Mouse (Mus musculus) liver, adult (tissue): Measurements from ENCODE around the gene Sema3e.

Source experiments
- GATA4 ChIP-seq: IDR thresholded peaks from 2 replicates; pipeline ENCODE4 v1.6.1; 2014; ENCODE audit warnings: mild to moderate bottlenecking, low read length; ENCODE audit not compliant: insufficient replicate concordance

The Sema3e gene

GRCm38 (mm10) chr5:14135929-14136328, 110.9 kb downstream of the Sema3e start:
- no peak for TF ChIP-seq GATA4

GRCm38 (mm10) chr5:14138725-14139124, 113.6 kb downstream of the Sema3e start:
- no peak for TF ChIP-seq GATA4

GRCm38 (mm10) chr5:14162579-14162978, 137.5 kb downstream of the Sema3e start:
- TF ChIP-seq GATA4: no peak

GRCm38 (mm10) chr5:14163280-14163679, 138.2 kb downstream of the Sema3e start:
- no peak for TF ChIP-seq GATA4

GRCm38 (mm10) chr5:14167776-14168175, 142.7 kb downstream of the Sema3e start:
- TF ChIP-seq GATA4: no peak

GRCm38 (mm10) chr5:14173355-14174183, 148.5 kb downstream of the Sema3e start:
- TF ChIP-seq GATA4: no peak

GRCm38 (mm10) chr5:14180571-14180970, 155.5 kb downstream of the Sema3e start:
- no peak for TF ChIP-seq GATA4

- TF ChIP-seq GATA4: no peak
Observed at GRCm38 (mm10) chr5:14182156-14182555, 157.1 kb downstream of the Sema3e start.

- TF ChIP-seq GATA4: no peak
Observed at GRCm38 (mm10) chr5:14195172-14195819, 170.2 kb downstream of the Sema3e start.

GRCm38 (mm10) chr5:14198344-14199040, 173.4 kb downstream of the Sema3e start:
- TF ChIP-seq GATA4: no peak

GRCm38 (mm10) chr5:14206794-14207193, 181.7 kb downstream of the Sema3e start:
- no peak for TF ChIP-seq GATA4

- no peak for TF ChIP-seq GATA4
Observed at GRCm38 (mm10) chr5:14209962-14210361, 184.9 kb downstream of the Sema3e start.

GRCm38 (mm10) chr5:14216211-14216610, 191.1 kb downstream of the Sema3e start:
- no peak for TF ChIP-seq GATA4

GRCm38 (mm10) chr5:14218677-14219076, 193.6 kb downstream of the Sema3e start:
- TF ChIP-seq GATA4: no peak

- no peak for TF ChIP-seq GATA4
Observed at GRCm38 (mm10) chr5:14224509-14224908, 199.4 kb downstream of the Sema3e start.

- no peak for TF ChIP-seq GATA4
Observed at GRCm38 (mm10) chr5:14231027-14231426, 206.0 kb downstream of the Sema3e start.
